Mouse (Mus musculus): ENCODE measurements around the gene Srgap1.

Gene Srgap1

GRCm38 (mm10) chr10:121756677-121757076, 290.4 kb downstream of the Srgap1 start:
- no peak for DNase-seq

DNA sequence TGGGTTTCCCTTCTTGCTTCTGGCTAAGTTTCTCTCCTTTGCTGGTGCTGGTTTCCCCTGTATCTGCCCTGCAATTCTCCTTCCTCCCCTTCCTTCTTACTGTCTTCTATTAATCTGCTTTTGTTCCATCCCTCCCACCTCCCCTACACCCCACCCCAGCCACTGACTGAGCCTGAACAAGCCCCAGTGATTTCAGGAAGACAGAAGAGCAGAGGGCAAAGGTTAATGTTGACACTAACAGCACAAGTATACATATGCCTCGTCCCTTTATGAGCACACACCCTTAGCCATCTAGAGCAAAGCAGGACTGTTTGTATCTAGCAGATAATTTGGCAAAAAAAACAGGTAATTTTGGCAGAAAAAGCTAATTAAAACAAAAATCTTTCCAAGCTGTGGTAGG, 291.3 kb downstream of the Srgap1 start:
- no peak for DNase-seq

GRCm38 (mm10) chr10:121754237-121754636, 292.9 kb downstream of the Srgap1 start:
- no peak for DNase-seq

GRCm38 (mm10) chr10:121750175-121750574, 296.9 kb downstream of the Srgap1 start:
- DNase-seq = peak; percentile 86

DNA sequence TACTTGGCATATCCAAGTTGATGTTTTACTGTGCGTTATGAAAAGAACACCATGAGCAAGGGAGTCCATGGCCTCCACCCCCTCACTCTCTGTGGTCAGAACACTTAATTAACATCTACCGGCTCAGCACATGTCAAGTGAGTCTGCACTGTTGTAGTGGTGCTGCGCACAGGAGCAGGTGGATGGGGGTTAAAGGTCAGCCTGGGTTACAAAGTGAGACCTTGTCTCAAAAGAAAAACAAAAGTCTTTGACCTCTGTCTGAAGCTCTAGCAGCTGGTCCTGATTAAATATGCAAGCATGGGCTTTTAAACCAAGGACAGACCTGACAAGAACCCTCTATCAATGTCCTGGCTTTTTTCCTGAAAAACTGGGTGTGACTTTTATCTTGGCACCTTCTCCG, 304.8 kb downstream of the Srgap1 start:
- no peak for DNase-seq

- peak; percentile 91 for DNase-seq
These were observed 307.3 kb downstream of the Srgap1 start, which contains the start of gene BC048403 for GRCm38 (mm10) chr10:121739548-121740505. TSS of gene BC048403 (plus strand) at chr10:121739937.

GRCm38 (mm10) chr10:121737256-121737655, 309.9 kb downstream of the Srgap1 start:
- no peak for DNase-seq

DNA sequence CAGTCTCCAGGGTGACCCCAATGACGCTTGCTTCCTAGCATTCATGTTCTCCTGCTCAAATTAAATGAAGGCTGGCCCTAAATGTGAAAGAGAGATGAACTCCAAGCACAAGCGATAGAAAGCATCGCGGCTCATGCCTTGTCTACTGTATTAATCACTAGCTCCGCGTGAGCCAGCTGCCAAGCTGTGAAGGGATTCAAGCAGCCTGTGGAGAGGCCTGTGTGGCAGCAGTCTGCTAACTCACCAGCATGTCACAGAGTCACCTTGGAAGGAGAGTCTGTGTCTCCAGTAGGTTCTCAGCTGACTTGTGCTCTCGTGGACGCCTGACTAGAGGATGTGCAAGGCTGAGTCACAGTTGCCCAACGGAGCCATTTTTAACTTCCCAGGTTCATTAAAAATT, 314.6 kb downstream of the Srgap1 start:
- no peak for DNase-seq

- DNase-seq = no peak
These were observed 315.9 kb downstream of the Srgap1 start for GRCm38 (mm10) chr10:121731048-121731725.

Measured in right cerebral cortex, adult 18-20 months (tissue).